Mouse (Mus musculus) erythroblast, embryonic 14.5 days (primary cell): ENCODE results near the gene Adh7.

Experiments
- GATA1 ChIP-seq: IDR thresholded peaks from 2 replicates; pipeline ENCODE4 v1.6.1; 2012; ENCODE audit warnings: low read length, inconsistent platforms, mixed read lengths
- TAL1 ChIP-seq: IDR thresholded peaks from 3 replicates; pipeline ENCODE4 v1.6.1; 2012; ENCODE audit warnings: low read length, inconsistent platforms, mixed read lengths

GRCm38 (mm10) chr3:138271297-138271696, 53.7 kb downstream of the Adh7 start:
- no peak for TF ChIP-seq GATA1
- no peak for TF ChIP-seq TAL1
